Mouse (Mus musculus) forebrain, embryonic 12.5 days (tissue): Measurements from ENCODE around the gene Isl2. TPM values are rescaled to one million over a fixed set of nuclear protein-coding genes. Genes with fewer than 3 reads are reported as not detected.

ENCODE experiments used
- ATAC-seq: fragments of 200-750 bp; cut with Nextera tagmentation; 2 replicates; pipeline ENCODE4 v1.8.0; 2017; ENCODE audit warnings: moderate TSS enrichment; ENCODE audit not compliant: low FRiP score
- H3K27ac ChIP-seq: fragments of 300-500 bp; sonication (generic); 2 replicates; pipeline ENCODE4 v1.5.1; 2016; ENCODE audit warnings: mild to moderate bottlenecking
- H3K27me3 ChIP-seq: fragments of 300-500 bp; sonication (generic); 2 replicates; pipeline ENCODE4 v1.6.1; 2016; ENCODE audit warnings: mild to moderate bottlenecking
- H3K36me3 ChIP-seq: fragments of 300-500 bp; sonication (generic); replicated peaks from 2 replicates; pipeline ENCODE4 v1.6.1; 2016; ENCODE audit warnings: mild to moderate bottlenecking
- H3K4me1 ChIP-seq: fragments of 300-500 bp; sonication (generic); 2 replicates; pipeline ENCODE4 v1.6.1; 2016
- H3K4me2 ChIP-seq: fragments of 300-500 bp; sonication (generic); 2 replicates; pipeline ENCODE4 v1.6.1; 2016; ENCODE audit warnings: mild to moderate bottlenecking, moderate library complexity
- H3K4me3 ChIP-seq: fragments of 300-500 bp; sonication (generic); replicated peaks from 2 replicates; pipeline ENCODE4 v1.5.1; 2016; ENCODE audit warnings: mild to moderate bottlenecking
- H3K9ac ChIP-seq: fragments of 300-500 bp; sonication (generic); 2 replicates; pipeline ENCODE4 v1.6.1; 2016; ENCODE audit warnings: mild to moderate bottlenecking
- H3K9me3 ChIP-seq: fragments of 300-500 bp; sonication (generic); 2 replicates; pipeline ENCODE4 v1.6.1; 2016
- WGBS: fragments of 180-500 bp; shearing (Covaris S2); methylation state at CpG from one replicate; pipeline ENCODE4 v1.1.7; 2016; 5-methylcytosine and 5-hydroxymethylcytosine counted together
- polyA plus RNA-seq: library from polyadenylated mRNA; unstranded; fragments of >200 nt; fragmentation: Nextera tagmentation; extraction: Ambion mirVana; gene quantifications from 2 replicates; pipeline ENCODE4 v1.2.1, GENCODE M21; 2016

Isl2 gene
- 0.68 and 0.73 TPM in 2 replicates for polyA plus RNA-seq

GRCm38 (mm10) chr9:55538377-55538776 is at the start of gene Isl2:
Gene Isl2 (plus strand): TSS chr9:55538672.
- H3K9me3 ChIP-seq: no peaks in the 10 kb centered on the region
- no peak for ATAC-seq
- 0 out of 2 replicates have a peak within 1 kb of the TSS, but pooled peaks have one; percentile 20 for H3K4me3 ChIP-seq
- H3K27me3 ChIP-seq: peaks cover 82% of the 10 kb centered on the region
- no peak within 1 kb of the TSS for H3K9ac ChIP-seq
- H3K27ac ChIP-seq: no peak within 1 kb of the TSS
- H3K4me1 ChIP-seq: peaks cover 28% of the 10 kb centered on the region
- H3K36me3 ChIP-seq: no peaks in the 10 kb centered on the region
- H3K4me2 ChIP-seq: no peak within 1 kb of the TSS
- WGBS: 1% methylated on average over 4 of the region's 4 CpGs

DNA sequence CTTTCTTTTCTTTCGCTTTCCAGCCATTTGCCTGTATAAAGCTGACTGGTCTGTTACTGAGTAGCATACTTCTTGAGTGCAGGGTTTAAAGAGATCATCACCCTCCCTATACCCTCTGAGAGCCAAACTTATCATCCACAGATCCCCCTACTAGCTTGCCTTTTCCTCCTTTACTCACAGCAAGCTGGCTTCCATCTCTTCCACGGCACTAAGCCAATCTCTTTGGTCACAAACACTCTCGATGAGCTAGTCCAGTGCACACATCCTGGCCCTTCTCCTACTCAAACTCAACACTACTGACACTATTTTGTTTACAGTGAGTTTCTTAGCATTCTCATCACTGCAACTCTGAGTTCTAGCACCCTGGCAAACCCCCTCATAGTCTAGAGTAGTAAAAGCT is 30.6 kb upstream of the Isl2 start:
- Histone ChIP-seq H3K9me3 (no peaks in the 10 kb centered on the region), H3K9ac (no peak overlapping the region), H3K27me3 (peaks cover 4% of the 10 kb centered on the region; the same call in 1 of the 2 replicates), H3K4me2 (no peak overlapping the region), H3K27ac (no peak overlapping the region), H3K4me3 (no peak overlapping the region), H3K4me1 (peaks cover 9% of the 10 kb centered on the region), H3K36me3 (no peaks in the 10 kb centered on the region)
- WGBS: 87% methylated on average over 3 of the region's 3 CpGs
- no peak for ATAC-seq

GRCm38 (mm10) chr9:55508701-55509100 is 29.8 kb upstream of the Isl2 start:
- H3K9me3 ChIP-seq: no peaks in the 10 kb centered on the region
- peaks cover 10% of the 10 kb centered on the region for H3K27me3 ChIP-seq
- ATAC-seq: no peak
- no peak overlapping the region for H3K27ac ChIP-seq
- 71% methylated on average over 4 of the region's 4 CpGs for WGBS
- no peak overlapping the region for H3K9ac ChIP-seq
- peaks cover 9% of the 10 kb centered on the region for H3K4me1 ChIP-seq
- H3K4me2 ChIP-seq: no peak overlapping the region
- no peak overlapping the region for H3K4me3 ChIP-seq
- no peaks in the 10 kb centered on the region for H3K36me3 ChIP-seq

- H3K4me1 ChIP-seq: peaks cover 9% of the 10 kb centered on the region
- peaks cover 15% of the 10 kb centered on the region for H3K27me3 ChIP-seq
- no peak overlapping the region for H3K4me2 ChIP-seq
- H3K27ac ChIP-seq: no peak overlapping the region
- H3K36me3 ChIP-seq: no peaks in the 10 kb centered on the region
- H3K9ac ChIP-seq: no peak overlapping the region
- no peak for ATAC-seq
- no peak overlapping the region for H3K4me3 ChIP-seq
- no peaks in the 10 kb centered on the region for H3K9me3 ChIP-seq
- WGBS: 97% methylated on average over 1 of the region's 1 CpGs
Measured at GRCm38 (mm10) chr9:55509731-55510130, 28.7 kb upstream of the Isl2 start.

GRCm38 (mm10) chr9:55510651-55511235 is 27.7 kb upstream of the Isl2 start:
- no peak for ATAC-seq
- no peak overlapping the region for H3K27ac ChIP-seq
- no peaks in the 10 kb centered on the region for H3K36me3 ChIP-seq
- WGBS: 83% methylated on average over 10 of the region's 10 CpGs
- peaks cover 18% of the 10 kb centered on the region for H3K27me3 ChIP-seq
- H3K9ac ChIP-seq: no peak overlapping the region
- H3K9me3 ChIP-seq: no peaks in the 10 kb centered on the region
- peak overlapping the region; percentile 91 for H3K4me2 ChIP-seq
- peak overlapping the region; percentile 86; the same call in 1 of the 2 replicates for H3K4me3 ChIP-seq
- peaks cover 9% of the 10 kb centered on the region for H3K4me1 ChIP-seq

GRCm38 (mm10) chr9:55511521-55511993 is 26.9 kb upstream of the Isl2 start:
- WGBS: under 1% methylated on average over 32 of the region's 32 CpGs

DNA sequence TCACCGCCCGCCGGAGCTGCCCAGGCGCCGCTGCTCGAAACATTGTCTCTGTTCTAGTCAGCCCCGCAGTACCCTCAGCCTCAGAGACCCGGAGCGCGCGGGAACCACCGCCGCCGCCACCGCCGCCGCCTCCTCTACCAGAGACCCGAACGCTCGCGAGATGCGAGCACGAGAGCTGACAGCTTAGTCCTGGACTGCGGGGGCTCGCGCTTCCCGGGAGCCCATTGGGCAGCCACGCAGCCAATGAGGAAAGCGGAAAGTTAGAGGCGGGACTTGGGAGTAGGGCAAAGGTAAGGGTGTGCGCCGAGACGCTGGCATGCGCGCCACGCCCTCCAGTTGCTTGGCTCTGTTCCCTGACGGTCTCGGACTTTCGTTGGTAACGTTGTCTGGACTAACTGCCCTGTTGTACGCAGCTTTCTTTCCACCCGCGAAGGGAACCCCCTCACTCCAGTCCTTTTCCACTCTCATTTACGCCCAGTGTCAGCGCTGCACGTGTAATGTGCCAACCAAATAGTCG is 26.4 kb upstream of the Isl2 start, which contains the start of gene Etfa:
Gene Etfa, minus strand, starts transcription at position 217 of the 517 bp plus-strand sequence.
- peak within 1 kb of the TSS; percentile 86 for H3K4me3 ChIP-seq
- peak; percentile 99 for ATAC-seq
- peaks cover 18% of the 10 kb centered on the region for H3K27me3 ChIP-seq
- H3K4me1 ChIP-seq: peaks cover 9% of the 10 kb centered on the region
- 1% methylated on average over 47 of the region's 47 CpGs for WGBS
- no peaks in the 10 kb centered on the region for H3K36me3 ChIP-seq
- H3K9ac ChIP-seq: peak within 1 kb of the TSS; percentile 83
- no peaks in the 10 kb centered on the region for H3K9me3 ChIP-seq
- peak within 1 kb of the TSS; percentile 87 for H3K27ac ChIP-seq
- peak within 1 kb of the TSS; percentile 91 for H3K4me2 ChIP-seq

More at GRCm38 (mm10) chr9:55511521-55511993, 26.9 kb upstream of the Isl2 start:
- H3K27me3 ChIP-seq: peaks cover 18% of the 10 kb centered on the region
- peak overlapping the region; percentile 86 for H3K4me3 ChIP-seq
- peak; percentile 72 for ATAC-seq
- H3K9me3 ChIP-seq: no peaks in the 10 kb centered on the region
- no peaks in the 10 kb centered on the region for H3K36me3 ChIP-seq
- H3K4me1 ChIP-seq: peaks cover 9% of the 10 kb centered on the region
- peak overlapping the region; percentile 91 for H3K4me2 ChIP-seq
- H3K9ac ChIP-seq: peak overlapping the region; percentile 83
- H3K27ac ChIP-seq: peak overlapping the region; percentile 87

- no peaks in the 10 kb centered on the region for H3K4me1 ChIP-seq
- no peak overlapping the region for H3K27ac ChIP-seq
- no peaks in the 10 kb centered on the region for H3K36me3 ChIP-seq
- H3K4me2 ChIP-seq: no peak overlapping the region
- H3K9me3 ChIP-seq: no peaks in the 10 kb centered on the region
- ATAC-seq: no peak
- no peak overlapping the region for H3K4me3 ChIP-seq
- WGBS: 35% methylated on average over 4 of the region's 4 CpGs
- H3K9ac ChIP-seq: no peak overlapping the region
- 0 out of 2 replicates have a peak, but pooled peaks cover 7% of the 10 kb centered on the region for H3K27me3 ChIP-seq
Measured at GRCm38 (mm10) chr9:55525716-55526115, 12.8 kb upstream of the Isl2 start.

DNA sequence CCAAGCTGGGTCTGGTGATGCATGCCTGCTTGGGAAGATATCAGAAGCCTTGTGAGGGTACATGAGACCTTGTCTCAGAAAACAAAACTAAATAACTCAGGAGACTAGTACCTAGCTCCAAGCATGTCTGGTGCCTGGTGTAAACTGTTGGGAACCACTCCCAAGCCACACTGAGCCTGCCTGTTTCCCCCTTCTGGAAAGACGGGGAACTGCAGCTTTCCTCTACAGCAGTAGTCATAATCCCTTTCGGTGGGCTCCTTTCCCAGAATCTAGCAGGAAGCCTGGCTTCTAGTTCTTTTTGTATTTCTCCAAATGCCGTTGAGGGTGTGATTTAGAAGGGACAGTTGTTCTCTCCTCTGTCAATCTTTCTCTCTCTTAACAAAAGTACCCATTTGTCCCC is 2.6 kb upstream of the Isl2 start:
- peaks cover 61% of the 10 kb centered on the region for H3K27me3 ChIP-seq
- no peak for ATAC-seq

DNA sequence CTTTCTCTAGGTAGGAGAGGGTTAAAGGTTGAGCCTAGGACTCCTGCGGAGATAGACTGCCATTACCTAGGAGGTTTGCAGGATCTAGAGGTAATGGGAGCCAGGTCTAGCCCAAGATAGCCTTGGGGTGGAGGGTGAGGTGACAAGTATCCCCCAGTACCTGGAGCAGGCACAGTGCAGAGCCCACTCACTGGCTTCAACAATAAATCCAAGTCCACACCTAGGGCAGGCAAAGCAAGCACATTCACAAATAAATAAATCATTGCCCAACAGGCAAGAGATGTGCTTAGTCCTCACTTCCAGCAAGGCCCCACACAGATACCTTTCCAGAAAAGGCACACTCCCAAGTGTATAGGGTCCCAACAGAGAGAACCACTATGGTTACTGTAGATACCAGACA is 534 bp downstream of the Isl2 start:
- Histone ChIP-seq H3K4me3 (no peak overlapping the region), H3K4me2 (no peak overlapping the region), H3K9ac (no peak overlapping the region), H3K9me3 (no peaks in the 10 kb centered on the region), H3K27me3 (peaks cover 89% of the 10 kb centered on the region), H3K36me3 (no peaks in the 10 kb centered on the region), H3K4me1 (peaks cover 33% of the 10 kb centered on the region), H3K27ac (no peak overlapping the region)
- ATAC-seq: no peak
- 11% methylated on average over 1 of the region's 1 CpGs for WGBS

More for the DNA sequence above, 2.6 kb upstream of the Isl2 start:
- H3K4me2 ChIP-seq: no peak overlapping the region
- no peak overlapping the region for H3K27ac ChIP-seq
- peaks cover 14% of the 10 kb centered on the region for H3K4me1 ChIP-seq
- H3K9me3 ChIP-seq: no peaks in the 10 kb centered on the region
- no peaks in the 10 kb centered on the region for H3K36me3 ChIP-seq
- 20% methylated on average over 3 of the region's 3 CpGs for WGBS
- H3K9ac ChIP-seq: no peak overlapping the region
- no peak overlapping the region for H3K4me3 ChIP-seq

- H3K27me3 ChIP-seq: peaks cover 91% of the 10 kb centered on the region
- H3K4me3 ChIP-seq: peak overlapping the region; percentile 40
- H3K36me3 ChIP-seq: no peaks in the 10 kb centered on the region
- WGBS: 1% methylated on average over 31 of the region's 31 CpGs
- peaks cover 40% of the 10 kb centered on the region for H3K4me1 ChIP-seq
- no peak for ATAC-seq
- H3K27ac ChIP-seq: no peak overlapping the region
- peak overlapping the region; percentile 74 for H3K4me2 ChIP-seq
- H3K9ac ChIP-seq: no peak overlapping the region
- no peaks in the 10 kb centered on the region for H3K9me3 ChIP-seq
Measured at GRCm38 (mm10) chr9:55539661-55540390, 1.4 kb downstream of the Isl2 start.

DNA sequence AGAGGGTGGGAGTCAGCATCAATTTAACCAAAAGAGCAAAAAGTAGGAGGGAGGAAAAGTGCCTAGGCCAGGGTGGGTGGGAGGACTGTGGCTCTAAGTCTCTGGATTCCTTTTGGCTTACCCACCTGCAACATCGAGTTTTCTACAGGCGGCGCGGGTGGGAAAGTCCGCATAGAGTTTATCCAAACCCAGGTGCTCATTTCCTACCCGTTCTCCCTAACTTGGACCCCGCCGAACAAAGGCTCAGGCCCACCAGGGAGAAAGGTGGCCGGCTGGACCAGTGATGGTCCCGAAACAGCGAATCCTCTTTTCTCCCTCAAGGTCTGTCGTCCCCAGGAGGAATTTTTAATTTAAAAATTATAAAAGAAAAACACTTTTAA is 1.9 kb downstream of the Isl2 start:
- WGBS: 0% methylated on average over 12 of the region's 12 CpGs
- no peaks in the 10 kb centered on the region for H3K9me3 ChIP-seq
- peaks cover 46% of the 10 kb centered on the region for H3K4me1 ChIP-seq
- peak overlapping the region; percentile 40 for H3K4me3 ChIP-seq
- no peak overlapping the region for H3K27ac ChIP-seq
- no peaks in the 10 kb centered on the region for H3K36me3 ChIP-seq
- peaks cover 96% of the 10 kb centered on the region for H3K27me3 ChIP-seq
- ATAC-seq: no peak
- H3K4me2 ChIP-seq: peak overlapping the region; percentile 74
- H3K9ac ChIP-seq: peak overlapping the region; percentile 42; the same call in 1 of the 2 replicates
